Mouse (Mus musculus): Measurements from ENCODE around the gene Tcf23. TPM values are rescaled to one million over a fixed set of nuclear protein-coding genes. Genes with fewer than 3 reads are reported as not detected.

The Tcf23 gene
- polyA plus RNA-seq, 1 experiment from 2014 or later, result not detected

GRCm38 (mm10) chr5:30955751-30956150 is 12.7 kb upstream of the Tcf23 start:
- Histone ChIP-seq H3K4me1 (ENCODE audit: control insufficient read depth, insufficient read depth, low read length) (peaks cover 23% of the 10 kb centered on the region), H3K27me3 (ENCODE audit: control insufficient read depth, insufficient read depth, low read length) (no peaks in the 10 kb centered on the region), H3K9ac (replicated peaks; ENCODE audit: low read depth, low read length) (no peak overlapping the region), H3K4me2 (ENCODE audit: low read depth, low read length) (no peak overlapping the region), H3K27ac (ENCODE audit: low read depth, low read length) (no peak overlapping the region), H3K9me3 (ENCODE audit: control insufficient read depth, low read length) (no peaks in the 10 kb centered on the region), H3K4me3 (ENCODE audit: low read depth, low read length) (no peak overlapping the region), H3K36me3 (ENCODE audit: control insufficient read depth, insufficient read depth, low read length) (peaks cover 45% of the 10 kb centered on the region)
- no peak for ATAC-seq (ENCODE audit: low read depth)
- 96% methylated on average over 6 of the region's 6 CpGs for WGBS

- no peak overlapping the region for H3K4me2 ChIP-seq (ENCODE audit: low read depth, low read length)
- no peaks in the 10 kb centered on the region for H3K9me3 ChIP-seq (ENCODE audit: control insufficient read depth, low read length)
- peaks cover 36% of the 10 kb centered on the region for H3K36me3 ChIP-seq (ENCODE audit: control insufficient read depth, insufficient read depth, low read length)
- H3K4me1 ChIP-seq (ENCODE audit: control insufficient read depth, insufficient read depth, low read length), result peaks cover 20% of the 10 kb centered on the region
- no peak overlapping the region for H3K9ac ChIP-seq (replicated peaks; ENCODE audit: low read depth, low read length)
- no peak for ATAC-seq (ENCODE audit: low read depth)
- H3K27me3 ChIP-seq (ENCODE audit: control insufficient read depth, insufficient read depth, low read length), result no peaks in the 10 kb centered on the region
- 94% methylated on average over 6 of the region's 6 CpGs for WGBS
- no peak overlapping the region for H3K27ac ChIP-seq (ENCODE audit: low read depth, low read length)
- H3K4me3 ChIP-seq (ENCODE audit: low read depth, low read length), result no peak overlapping the region
Measured at GRCm38 (mm10) chr5:30957891-30958290, 10.6 kb upstream of the Tcf23 start.

- Histone ChIP-seq H3K4me1 (ENCODE audit: control insufficient read depth, insufficient read depth, low read length) (peaks cover 20% of the 10 kb centered on the region), H3K4me2 (ENCODE audit: low read depth, low read length) (peak overlapping the region; percentile 95), H3K4me3 (ENCODE audit: low read depth, low read length) (peak overlapping the region; percentile 86), H3K27me3 (ENCODE audit: control insufficient read depth, insufficient read depth, low read length) (no peaks in the 10 kb centered on the region), H3K9ac (replicated peaks; ENCODE audit: low read depth, low read length) (peak overlapping the region; percentile 89), H3K27ac (ENCODE audit: low read depth, low read length) (peak overlapping the region; percentile 84), H3K9me3 (ENCODE audit: control insufficient read depth, low read length) (no peaks in the 10 kb centered on the region), H3K36me3 (ENCODE audit: control insufficient read depth, insufficient read depth, low read length) (peaks cover 24% of the 10 kb centered on the region)
- ATAC-seq (ENCODE audit: low read depth), result no peak
- WGBS, result 40% methylated on average over 19 of the region's 19 CpGs
Measured at GRCm38 (mm10) chr5:30959198-30959854, 9.1 kb upstream of the Tcf23 start.

- H3K27me3 ChIP-seq (ENCODE audit: control insufficient read depth, insufficient read depth, low read length), result no peaks in the 10 kb centered on the region
- peak within 1 kb of the TSS; percentile 95 for H3K4me2 ChIP-seq (ENCODE audit: low read depth, low read length)
- peak within 1 kb of the TSS; percentile 89 for H3K9ac ChIP-seq (replicated peaks; ENCODE audit: low read depth, low read length)
- peak; percentile 96 for ATAC-seq (ENCODE audit: low read depth)
- H3K4me1 ChIP-seq (ENCODE audit: control insufficient read depth, insufficient read depth, low read length), result peaks cover 20% of the 10 kb centered on the region
- peaks cover 17% of the 10 kb centered on the region for H3K36me3 ChIP-seq (ENCODE audit: control insufficient read depth, insufficient read depth, low read length)
- H3K9me3 ChIP-seq (ENCODE audit: control insufficient read depth, low read length), result no peaks in the 10 kb centered on the region
- H3K4me3 ChIP-seq (ENCODE audit: low read depth, low read length), result peak within 1 kb of the TSS; percentile 86
- 0% methylated on average over 51 of the region's 56 CpGs for WGBS
- peak within 1 kb of the TSS; percentile 84 for H3K27ac ChIP-seq (ENCODE audit: low read depth, low read length)
Measured at GRCm38 (mm10) chr5:30959966-30960501, 8.4 kb upstream of the Tcf23 start, which contains the start of gene Preb. Gene Preb (minus strand): TSS chr5:30960361.

- WGBS, result 81% methylated on average over 2 of the region's 2 CpGs
- Histone ChIP-seq H3K4me3 (ENCODE audit: low read depth, low read length) (no peak overlapping the region; the same call in 1 of the 2 replicates), H3K9me3 (ENCODE audit: control insufficient read depth, low read length) (no peaks in the 10 kb centered on the region), H3K27me3 (ENCODE audit: control insufficient read depth, insufficient read depth, low read length) (no peaks in the 10 kb centered on the region), H3K9ac (replicated peaks; ENCODE audit: low read depth, low read length) (no peak overlapping the region), H3K4me1 (ENCODE audit: control insufficient read depth, insufficient read depth, low read length) (peaks cover 20% of the 10 kb centered on the region), H3K27ac (ENCODE audit: low read depth, low read length) (no peak overlapping the region), H3K4me2 (ENCODE audit: low read depth, low read length) (peak overlapping the region; percentile 42; the same call in 1 of the 2 replicates), H3K36me3 (ENCODE audit: control insufficient read depth, insufficient read depth, low read length) (peaks cover 11% of the 10 kb centered on the region; the same call in 1 of the 2 replicates)
- ATAC-seq (ENCODE audit: low read depth), result no peak
Measured at GRCm38 (mm10) chr5:30960814-30961213, 7.6 kb upstream of the Tcf23 start.

GRCm38 (mm10) chr5:30961545-30962505 is 6.6 kb upstream of the Tcf23 start:
- WGBS, result 81% methylated on average over 10 of the region's 10 CpGs
- ATAC-seq (ENCODE audit: low read depth), result no peak
- H3K4me1 ChIP-seq (ENCODE audit: control insufficient read depth, insufficient read depth, low read length), result peaks cover 20% of the 10 kb centered on the region
- no peaks in the 10 kb centered on the region for H3K27me3 ChIP-seq (ENCODE audit: control insufficient read depth, insufficient read depth, low read length)
- H3K9ac ChIP-seq (replicated peaks; ENCODE audit: low read depth, low read length), result no peak overlapping the region
- no peaks in the 10 kb centered on the region for H3K9me3 ChIP-seq (ENCODE audit: control insufficient read depth, low read length)
- H3K4me3 ChIP-seq (ENCODE audit: low read depth, low read length), result no peak overlapping the region
- H3K4me2 ChIP-seq (ENCODE audit: low read depth, low read length), result no peak overlapping the region
- H3K36me3 ChIP-seq (ENCODE audit: control insufficient read depth, insufficient read depth, low read length), result peaks cover 11% of the 10 kb centered on the region; the same call in 1 of the 2 replicates
- no peak overlapping the region for H3K27ac ChIP-seq (ENCODE audit: low read depth, low read length)

DNA sequence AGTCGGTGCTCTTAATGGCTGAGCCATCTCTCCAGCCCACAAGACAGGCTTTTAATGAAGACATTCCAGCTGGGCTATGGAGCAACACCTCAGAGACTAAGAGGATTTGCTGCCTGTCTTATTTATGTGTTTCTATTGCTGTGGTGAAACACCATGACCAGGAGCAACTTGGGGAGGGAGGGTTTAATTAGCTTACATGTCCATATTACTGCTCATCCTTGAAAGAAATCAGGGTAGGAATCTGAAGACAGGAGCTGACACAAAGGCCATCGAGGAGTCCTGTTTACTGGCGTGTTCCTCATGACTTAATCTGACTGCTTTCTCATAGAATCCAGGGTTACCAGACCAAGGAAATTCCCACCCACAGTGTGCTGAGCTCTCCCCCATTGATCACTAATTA is 4.5 kb upstream of the Tcf23 start:
- no peak overlapping the region for H3K4me3 ChIP-seq (ENCODE audit: low read depth, low read length)
- no peak overlapping the region for H3K27ac ChIP-seq (ENCODE audit: low read depth, low read length)
- H3K9ac ChIP-seq (replicated peaks; ENCODE audit: low read depth, low read length), result no peak overlapping the region
- H3K36me3 ChIP-seq (ENCODE audit: control insufficient read depth, insufficient read depth, low read length), result no peaks in the 10 kb centered on the region
- no peak overlapping the region for H3K4me2 ChIP-seq (ENCODE audit: low read depth, low read length)
- 60% methylated on average over 3 of the region's 3 CpGs for WGBS
- no peaks in the 10 kb centered on the region for H3K9me3 ChIP-seq (ENCODE audit: control insufficient read depth, low read length)
- H3K27me3 ChIP-seq (ENCODE audit: control insufficient read depth, insufficient read depth, low read length), result no peaks in the 10 kb centered on the region
- peaks cover 6% of the 10 kb centered on the region for H3K4me1 ChIP-seq (ENCODE audit: control insufficient read depth, insufficient read depth, low read length)
- ATAC-seq (ENCODE audit: low read depth), result no peak

GRCm38 (mm10) chr5:30966189-30966588 is 2.3 kb upstream of the Tcf23 start:
- no peak for ATAC-seq (ENCODE audit: low read depth)
- H3K9ac ChIP-seq (replicated peaks; ENCODE audit: low read depth, low read length), result no peak overlapping the region
- 86% methylated on average over 4 of the region's 4 CpGs for WGBS

More at GRCm38 (mm10) chr5:30966189-30966588, 2.3 kb upstream of the Tcf23 start:
- H3K27ac ChIP-seq (ENCODE audit: low read depth, low read length), result no peak overlapping the region
- no peak overlapping the region for H3K4me2 ChIP-seq (ENCODE audit: low read depth, low read length)
- H3K4me3 ChIP-seq (ENCODE audit: low read depth, low read length), result no peak overlapping the region
- no peaks in the 10 kb centered on the region for H3K9me3 ChIP-seq (ENCODE audit: control insufficient read depth, low read length)
- no peaks in the 10 kb centered on the region for H3K36me3 ChIP-seq (ENCODE audit: control insufficient read depth, insufficient read depth, low read length)
- no peaks in the 10 kb centered on the region for H3K4me1 ChIP-seq (ENCODE audit: control insufficient read depth, insufficient read depth, low read length)
- no peaks in the 10 kb centered on the region for H3K27me3 ChIP-seq (ENCODE audit: control insufficient read depth, insufficient read depth, low read length)

Measured in neural tube, embryonic 14.5 days (tissue).